Mouse (Mus musculus) regulatory T cell (primary cell): ENCODE data around the gene Shisal2b.

Experiments used
- in situ Hi-C: fragments of 300-600 bp; cut with MboI, MseI; formaldehyde crosslinking; loops from one replicate; pipeline ENCODE4 v1.15.1; 2025; ENCODE audit warnings: high pct_unique_total_duplicates

Gene Shisal2b

DNA sequence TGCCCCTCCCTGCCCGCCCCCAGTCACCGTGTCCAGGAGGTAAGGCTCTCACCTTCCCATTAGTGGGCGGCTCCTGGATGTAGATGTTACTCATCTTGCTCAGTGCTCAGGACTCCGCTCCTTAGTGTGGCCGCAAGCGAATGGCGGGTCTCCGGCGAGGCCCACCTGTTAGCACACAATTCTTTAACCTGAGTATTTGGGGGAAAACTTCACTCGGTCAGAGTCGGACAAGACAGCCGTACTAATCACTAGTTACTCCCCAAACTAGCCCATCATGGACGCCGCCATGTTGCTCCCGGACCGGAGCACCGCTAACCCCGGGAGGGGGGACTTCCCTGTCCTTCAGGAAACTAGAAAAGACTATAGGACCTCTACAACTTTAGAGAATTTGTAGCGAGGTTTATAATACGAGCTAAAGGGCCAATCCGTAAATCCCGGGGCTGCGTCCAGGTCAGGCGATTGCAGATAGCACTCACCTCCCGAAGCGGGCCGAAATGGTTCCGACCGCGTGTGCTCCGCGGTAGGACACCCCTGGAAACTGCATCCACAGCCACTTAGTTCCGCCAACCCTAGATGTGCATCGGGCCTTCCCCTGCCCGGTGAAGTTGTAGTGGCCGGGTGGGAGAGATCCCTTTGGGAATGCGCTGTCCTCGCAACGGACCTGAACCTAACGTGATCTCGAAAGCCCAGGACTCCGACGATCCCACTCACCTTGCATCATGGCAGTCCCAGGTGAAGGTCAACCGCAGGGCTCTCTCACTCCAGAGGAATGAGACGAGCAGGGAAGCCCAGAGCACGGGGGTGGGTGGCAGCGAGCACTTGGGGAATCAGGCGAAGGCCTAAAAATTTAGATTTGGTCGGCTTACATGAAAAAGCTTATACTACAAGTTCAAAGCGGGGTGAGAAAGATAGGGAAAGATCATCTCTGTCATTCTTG is 46.8 kb downstream of the Shisal2b start, which contains the start of gene Cwc27:
TSS of gene Cwc27 (minus strand) at position 508 of the 937 bp plus-strand sequence.
- in situ Hi-C loops, result loop anchor here (5.0 kb wide), 1 partner anchor 115 kb away; no protein-coding TSS in a partner anchor

DNA sequence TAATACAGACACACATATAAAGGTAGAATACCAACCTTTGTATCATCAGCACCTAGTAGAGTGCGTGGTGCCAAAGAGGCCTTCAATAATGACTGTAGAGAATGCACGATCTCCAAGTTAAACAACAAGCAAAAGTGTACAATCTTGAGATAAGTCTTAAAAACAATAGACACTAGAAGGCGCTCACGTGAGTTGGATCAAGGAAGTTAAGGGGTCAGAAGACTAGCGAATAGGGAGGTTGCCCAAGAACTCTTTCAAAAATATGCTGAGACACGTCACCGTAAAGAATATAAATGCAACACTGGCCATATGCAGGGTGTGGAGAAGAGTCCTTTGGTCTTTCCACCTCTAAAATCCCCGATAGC is 47.4 kb downstream of the Shisal2b start:
- in situ Hi-C loops, result loop anchor here (5.0 kb wide), 1 partner anchor 116 kb away; no protein-coding TSS in a partner anchor

DNA sequence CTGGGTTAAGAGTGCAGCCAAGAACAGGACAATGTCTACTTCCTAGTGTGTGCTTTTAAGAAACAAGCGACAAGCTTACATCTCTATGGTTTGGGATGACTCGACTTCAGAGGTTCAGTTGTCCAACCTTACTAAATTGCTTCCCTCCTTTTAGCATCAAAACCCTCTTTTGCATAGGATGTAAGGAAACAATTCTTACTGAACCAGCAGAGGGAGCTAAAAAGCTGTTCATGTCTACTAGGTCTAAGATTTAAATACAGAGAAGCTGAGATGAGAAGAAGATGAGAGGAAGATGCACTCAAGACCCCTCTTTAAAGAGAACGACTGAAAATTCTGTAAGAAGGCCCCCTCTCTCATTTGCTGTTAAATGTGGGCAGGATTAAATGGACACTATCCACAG is 58.0 kb downstream of the Shisal2b start:
- in situ Hi-C loops, result no loop called here

DNA sequence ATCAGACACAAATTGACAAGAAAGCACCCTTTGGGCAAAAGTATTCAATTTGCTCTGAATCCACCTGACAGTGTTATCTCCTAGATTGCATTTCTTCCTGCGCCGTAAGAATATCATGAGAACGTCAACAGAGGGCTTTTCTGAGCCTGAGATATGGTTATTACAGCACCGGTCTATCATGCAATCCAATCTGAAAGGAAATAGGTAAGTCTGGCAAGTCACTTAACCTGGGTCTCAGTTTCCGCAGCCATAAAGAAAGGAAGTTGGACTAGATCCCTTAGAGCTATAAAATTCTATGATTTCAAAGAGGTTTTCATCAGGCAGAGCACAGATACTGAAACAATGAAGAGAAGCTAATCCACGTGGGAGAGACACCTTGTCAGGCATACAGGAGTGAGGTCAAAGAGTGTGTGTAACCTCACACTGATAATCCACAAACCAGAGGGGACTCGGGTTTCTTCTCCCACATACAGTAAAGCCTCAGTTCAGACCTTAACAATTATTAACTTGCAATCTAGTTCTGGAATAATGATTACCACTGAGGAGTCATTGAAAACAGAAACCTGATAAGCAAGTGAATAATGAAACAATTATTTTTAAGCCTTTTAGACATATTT is 64.0 kb downstream of the Shisal2b start:
- in situ Hi-C loops, result no loop called here

DNA sequence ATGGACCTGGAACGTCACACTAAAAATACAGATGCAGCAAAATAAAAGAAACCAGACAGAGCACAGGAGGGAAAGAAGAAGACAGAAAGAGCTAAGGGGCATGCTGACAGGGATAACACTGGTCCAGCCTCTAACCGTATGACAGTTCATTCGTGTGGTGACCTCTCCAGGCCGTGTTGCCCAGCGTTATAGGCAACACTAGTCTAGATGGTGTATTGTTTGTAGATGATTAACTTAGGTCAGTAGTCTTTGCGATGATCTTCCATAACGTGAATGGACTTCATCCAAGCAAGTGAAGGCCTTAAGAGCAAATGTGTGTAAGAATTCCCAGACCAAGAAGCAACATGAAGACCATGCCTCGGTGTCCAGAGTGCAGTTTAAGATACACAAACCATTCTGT is 64.6 kb downstream of the Shisal2b start:
- in situ Hi-C loops, result no loop called here
